ENCODE assay signal across 8 mouse cellular contexts in genomic region chr5:67347060-67347459, GRCm38 (mm10).
"Had no signal": no experiment of that assay in that cellular context is flagged by ENCODE, and none has a peak within 500 bp of the region (broad histone marks: within the 10 kb centered on the region; RNA-seq: fewer than 3 reads in every experiment).

No protein-coding gene starts in this region.

- H3K9me3 ChIP-seq: limb, embryonic 15.5 days; liver, embryonic 13.5 days; midbrain, embryonic 13.5 days had no signal

- H3K27me3 ChIP-seq: limb, embryonic 15.5 days; liver, embryonic 13.5 days; midbrain, embryonic 13.5 days had no signal

- DNase-seq: kidney, postnatal 10 days; kidney, postnatal 4 days; liver, embryonic 13.5 days; lung, adult 18-20 months; right cerebral cortex, postnatal 14 days; thymus, postnatal 36 days had no signal

- H3K27ac ChIP-seq: limb, embryonic 15.5 days; liver, embryonic 13.5 days; midbrain, embryonic 13.5 days had no signal

- H3K4me1 ChIP-seq: limb, embryonic 15.5 days; liver, embryonic 13.5 days; midbrain, embryonic 13.5 days had no signal

- H3K4me3 ChIP-seq: limb, embryonic 15.5 days; liver, embryonic 13.5 days; midbrain, embryonic 13.5 days had no signal

- H3K9ac ChIP-seq: limb, embryonic 15.5 days; liver, embryonic 13.5 days; midbrain, embryonic 13.5 days had no signal

- H3K4me2 ChIP-seq: limb, embryonic 15.5 days; liver, embryonic 13.5 days; midbrain, embryonic 13.5 days had no signal

- ATAC-seq: midbrain, embryonic 13.5 days had no signal
